Mouse (Mus musculus) myocyte (in vitro differentiated cells): ENCODE measurements around the gene Rnpepl1. TPM values are rescaled to one million over a fixed set of nuclear protein-coding genes. Genes with fewer than 3 reads are reported as not detected.

Experiments used
- H3K27me3 ChIP-seq: one replicate; pipeline ENCODE4 v1.6.1; 2011; ENCODE audit not compliant: control insufficient read depth, insufficient read depth, insufficient read length
- H3K36me3 ChIP-seq: one replicate; pipeline ENCODE4 v1.6.1; 2011; ENCODE audit not compliant: control insufficient read depth, insufficient read depth
- H3K4me2 ChIP-seq: one replicate; pipeline ENCODE4 v1.6.1; 2011; ENCODE audit warnings: low read depth, control low read depth
- H3K4me3 ChIP-seq: one replicate; pipeline ENCODE4 v1.5.1; 2011; ENCODE audit warnings: mild to moderate bottlenecking, control low read depth, moderate library complexity
- H3K79me2 ChIP-seq: one replicate; pipeline ENCODE4 v1.6.1; 2011; ENCODE audit not compliant: control insufficient read depth, insufficient read depth
- H3ac ChIP-seq: one replicate; pipeline ENCODE4 v1.6.1; 2011; ENCODE audit not compliant: control insufficient read depth, insufficient read length
- CEBPB ChIP-seq: IDR thresholded peaks from 2 replicates; pipeline ENCODE4 v1.6.1; 2011; ENCODE audit warnings: mild to moderate bottlenecking, moderate library complexity; ENCODE audit not compliant: poor library complexity, insufficient read depth, severe bottlenecking
- E2F4 ChIP-seq: IDR thresholded peaks from one replicate; pipeline ENCODE4 v1.6.1; 2011; ENCODE audit warnings: mild to moderate bottlenecking, control low read depth, moderate library complexity; ENCODE audit not compliant: insufficient read depth
- MAX ChIP-seq: IDR thresholded peaks from one replicate; pipeline ENCODE4 v1.6.1; 2011; ENCODE audit warnings: low read depth, mild to moderate bottlenecking, control low read depth
- MYOD1 ChIP-seq, 3 experiments: IDR thresholded peaks; one replicate each; pipeline ENCODE4 v1.6.1; 2011; ENCODE audit warnings: control low read depth in 2 of 3, low read depth in 2 of 3, mild to moderate bottlenecking in 2 of 3, moderate library complexity in 1 of 3; ENCODE audit not compliant: insufficient read length in 2 of 3, control insufficient read depth in 1 of 3
- MYOG ChIP-seq, 3 experiments: IDR thresholded peaks; one replicate each; pipeline ENCODE4 v1.6.1; 2011; ENCODE audit warnings: control low read depth in 2 of 3, low read depth in 2 of 3, mild to moderate bottlenecking in 2 of 3; ENCODE audit not compliant: insufficient read length in 2 of 3, control insufficient read depth in 1 of 3, insufficient read depth in 1 of 3
- POLR2A ChIP-seq: IDR thresholded peaks from one replicate; pipeline ENCODE4 v1.6.1; 2011; ENCODE audit warnings: low read depth, mild to moderate bottlenecking, control low read depth, moderate library complexity; ENCODE audit not compliant: insufficient read length
- POLR2AphosphoS2 ChIP-seq: IDR thresholded peaks from one replicate; pipeline ENCODE4 v1.6.1; 2011; ENCODE audit warnings: low read depth, control low read depth; ENCODE audit not compliant: insufficient read length
- REST ChIP-seq: IDR thresholded peaks from one replicate; pipeline ENCODE4 v1.6.1; 2011; ENCODE audit warnings: mild to moderate bottlenecking, control low read depth, moderate library complexity; ENCODE audit not compliant: insufficient read depth, insufficient read length
- SRF ChIP-seq: IDR thresholded peaks from one replicate; pipeline ENCODE4 v1.6.1; 2011; ENCODE audit warnings: low read depth; ENCODE audit not compliant: control insufficient read depth, insufficient read length
- TCF12 ChIP-seq: IDR thresholded peaks from one replicate; pipeline ENCODE4 v1.6.1; 2011; ENCODE audit warnings: mild to moderate bottlenecking, control low read depth; ENCODE audit not compliant: poor library complexity, insufficient read depth, severe bottlenecking
- TCF3 ChIP-seq: IDR thresholded peaks from one replicate; pipeline ENCODE4 v1.6.1; 2011; ENCODE audit warnings: low read depth, control low read depth; ENCODE audit not compliant: insufficient read length
- USF1 ChIP-seq: IDR thresholded peaks from one replicate; pipeline ENCODE4 v1.6.1; 2011; ENCODE audit warnings: low read depth, mild to moderate bottlenecking, control low read depth, moderate library complexity
- polyA plus RNA-seq: library from polyadenylated mRNA; unstranded; fragments of >200 nt; fragmentation: generic; extraction: Trizol; gene quantifications from one replicate; pipeline ENCODE4 v1.2.1, GENCODE M21; 2012; ENCODE audit warnings: missing spikeins

Rnpepl1 gene
- polyA plus RNA-seq, 1 experiment: 48.6 TPM

DNA sequence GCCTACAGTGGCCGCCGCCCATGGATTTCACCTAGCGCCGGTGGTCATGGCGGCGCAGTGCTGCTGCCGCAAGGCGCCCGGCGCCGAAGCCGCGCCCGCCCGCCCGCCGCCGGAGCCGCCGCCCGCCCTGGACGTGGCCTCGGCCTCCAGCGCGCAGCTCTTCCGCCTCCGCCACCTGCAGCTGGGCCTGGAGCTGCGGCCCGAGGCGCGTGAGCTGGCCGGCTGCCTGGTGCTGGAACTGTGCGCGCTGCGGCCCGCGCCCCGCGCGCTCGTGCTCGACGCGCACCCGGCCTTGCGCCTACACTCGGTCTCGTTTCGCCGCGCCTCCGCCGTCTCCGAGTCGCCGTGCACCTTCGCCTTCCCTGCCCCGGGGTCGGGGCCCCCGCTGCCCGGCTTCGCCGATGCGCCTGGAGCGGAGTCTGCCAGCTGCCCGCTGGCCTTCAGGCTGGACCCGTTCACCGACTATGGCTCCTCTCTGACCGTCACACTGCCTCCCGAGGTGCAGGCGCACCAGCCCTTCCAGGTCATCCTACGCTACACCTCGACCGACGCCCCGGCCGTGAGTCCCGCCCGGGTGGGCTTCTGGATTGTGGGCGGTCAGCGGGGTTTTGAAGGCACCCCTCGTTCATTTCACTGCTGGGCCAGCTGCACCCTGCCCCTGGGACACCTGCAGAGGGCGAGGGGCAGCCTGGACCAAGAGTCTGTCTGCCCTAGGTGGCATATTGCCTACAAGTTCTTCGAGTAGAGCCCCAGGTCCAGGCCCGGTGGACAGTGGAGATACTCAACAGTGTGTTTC, 540 bp downstream of the Rnpepl1 start:
- Histone ChIP-seq H3K27me3 (no peaks in the 10 kb centered on the region), H3K4me2 (peak overlapping the region; percentile 76)
- TF ChIP-seq CEBPB (no peak), E2F4 (no peak), MAX (no peak), MYOD1 (IDR thresholded peaks at IDR 0.05; ENCODE audit: control insufficient read depth in 1 of 3, insufficient read length in 2 of 3, low read depth in 2 of 3) (peak in 1 of 3 experiments; percentile 25), POLR2A (peak; percentile 65), MYOG (IDR thresholded peaks at IDR 0.05; ENCODE audit: control insufficient read depth in 1 of 3, insufficient read depth in 1 of 3, insufficient read length in 2 of 3, low read depth in 2 of 3) (peak in 2 of 3 experiments; percentile 15 to 49)

DNA sequence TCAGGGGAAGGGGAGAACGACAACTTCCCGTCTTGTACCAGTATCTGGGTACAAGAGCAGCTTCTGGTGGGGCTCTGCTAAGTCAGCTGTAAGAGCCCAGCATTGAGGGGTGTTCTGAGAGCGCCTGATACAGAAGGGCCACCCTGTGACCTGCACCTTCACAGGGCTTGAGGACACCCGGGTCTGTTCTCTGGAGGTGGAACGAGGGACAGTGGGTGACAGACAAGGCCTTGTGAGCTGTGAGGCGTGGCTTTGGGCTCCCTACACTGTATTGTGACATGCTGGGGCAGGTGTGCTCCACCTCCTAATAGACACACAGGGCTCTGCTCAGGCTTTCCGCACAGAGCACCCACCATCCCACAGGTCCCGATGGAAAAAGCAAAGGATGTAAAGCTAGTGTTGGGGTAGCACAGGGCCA, 1.1 kb downstream of the Rnpepl1 start:
- H3K4me3 ChIP-seq: peak overlapping the region; percentile 27
- H3K4me2 ChIP-seq: peak overlapping the region; percentile 76
- TF ChIP-seq MYOD1 (IDR thresholded peaks at IDR 0.05; ENCODE audit: control insufficient read depth in 1 of 3, insufficient read length in 2 of 3, low read depth in 2 of 3) (peak in 2 of 3 experiments; percentile 67 to 82), SRF (no peak)
- peaks cover 10% of the 10 kb centered on the region for H3K79me2 ChIP-seq
- peaks cover 11% of the 10 kb centered on the region for H3K36me3 ChIP-seq
- peak overlapping the region; percentile 79 for H3ac ChIP-seq
- H3K27me3 ChIP-seq: no peaks in the 10 kb centered on the region

More for the DNA sequence above, 540 bp downstream of the Rnpepl1 start:
- Histone ChIP-seq H3K79me2 (peaks cover 10% of the 10 kb centered on the region), H3ac (peak overlapping the region; percentile 79), H3K36me3 (peaks cover 6% of the 10 kb centered on the region), H3K4me3 (peak overlapping the region; percentile 27)

DNA sequence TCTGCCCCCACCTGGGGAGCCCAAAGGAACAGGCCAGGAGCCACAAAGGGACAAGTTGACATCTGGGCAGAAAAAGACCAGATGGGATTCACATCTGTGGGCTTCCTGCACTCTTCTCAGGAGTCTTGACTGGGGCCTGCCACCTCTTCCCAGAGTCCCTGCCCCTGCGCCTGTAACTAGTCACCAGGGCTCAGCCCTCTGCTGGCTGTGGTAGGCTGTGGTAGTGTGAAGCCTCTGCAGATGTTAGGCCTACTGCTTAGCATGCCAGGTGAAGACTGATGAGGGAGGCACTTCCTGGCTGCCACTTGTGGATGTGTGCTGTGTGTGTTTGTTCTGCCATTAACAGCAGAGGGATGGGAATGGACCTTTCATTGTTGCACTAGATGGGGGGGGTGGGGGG, 1.7 kb downstream of the Rnpepl1 start:
- Histone ChIP-seq H3K4me3 (peak overlapping the region; percentile 27), H3K36me3 (peaks cover 11% of the 10 kb centered on the region), H3K4me2 (peak overlapping the region; percentile 76), H3ac (no peak overlapping the region), H3K79me2 (peaks cover 10% of the 10 kb centered on the region), H3K27me3 (no peaks in the 10 kb centered on the region)
- TF ChIP-seq TCF12: no peak
- TF ChIP-seq CEBPB: no peak
- TF ChIP-seq USF1: no peak
- TF ChIP-seq SRF: no peak
- TF ChIP-seq REST: no peak
- TF ChIP-seq POLR2AphosphoS2: no peak
- no peak for TF ChIP-seq MYOD1 (IDR thresholded peaks at IDR 0.05; ENCODE audit: control insufficient read depth in 1 of 3, insufficient read length in 2 of 3, low read depth in 2 of 3)
- no peak for TF ChIP-seq TCF3
- no peak for TF ChIP-seq POLR2A
- no peak for TF ChIP-seq MYOG (IDR thresholded peaks at IDR 0.05; ENCODE audit: control insufficient read depth in 1 of 3, insufficient read depth in 1 of 3, insufficient read length in 2 of 3, low read depth in 2 of 3)
- TF ChIP-seq E2F4: no peak
- TF ChIP-seq MAX: no peak

DNA sequence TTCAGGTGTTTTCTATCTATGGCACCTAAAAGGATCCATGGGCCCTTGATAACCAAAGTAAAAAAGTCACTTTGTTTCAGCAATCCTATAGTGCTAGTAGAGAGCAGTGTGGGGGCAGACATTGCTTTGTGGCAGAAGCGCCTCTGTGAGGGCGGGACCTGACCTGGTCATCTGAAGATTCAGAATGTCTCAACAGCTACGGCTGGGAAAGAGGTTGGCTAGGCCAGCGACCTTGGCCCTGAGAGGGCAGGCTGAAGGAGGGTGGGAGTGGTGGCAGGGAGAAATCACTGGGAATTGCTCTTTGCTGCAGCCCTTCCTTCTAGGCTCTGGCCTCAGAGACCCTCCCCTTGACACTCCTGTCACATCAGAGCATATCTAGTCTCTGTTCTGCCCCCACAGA, 3.7 kb downstream of the Rnpepl1 start:
- peaks cover 11% of the 10 kb centered on the region for H3K36me3 ChIP-seq
- no peak for TF ChIP-seq MAX
- TF ChIP-seq MYOD1 (IDR thresholded peaks at IDR 0.05; ENCODE audit: control insufficient read depth in 1 of 3, insufficient read length in 2 of 3, low read depth in 2 of 3): no peak
- TF ChIP-seq USF1: no peak
- TF ChIP-seq E2F4: no peak
- no peak for TF ChIP-seq SRF
- no peak for TF ChIP-seq TCF12
- no peak for TF ChIP-seq TCF3
- no peak for TF ChIP-seq REST
- TF ChIP-seq MYOG (IDR thresholded peaks at IDR 0.05; ENCODE audit: control insufficient read depth in 1 of 3, insufficient read depth in 1 of 3, insufficient read length in 2 of 3, low read depth in 2 of 3): no peak
- TF ChIP-seq POLR2AphosphoS2: no peak
- no peak for TF ChIP-seq CEBPB
- TF ChIP-seq POLR2A: no peak

DNA sequence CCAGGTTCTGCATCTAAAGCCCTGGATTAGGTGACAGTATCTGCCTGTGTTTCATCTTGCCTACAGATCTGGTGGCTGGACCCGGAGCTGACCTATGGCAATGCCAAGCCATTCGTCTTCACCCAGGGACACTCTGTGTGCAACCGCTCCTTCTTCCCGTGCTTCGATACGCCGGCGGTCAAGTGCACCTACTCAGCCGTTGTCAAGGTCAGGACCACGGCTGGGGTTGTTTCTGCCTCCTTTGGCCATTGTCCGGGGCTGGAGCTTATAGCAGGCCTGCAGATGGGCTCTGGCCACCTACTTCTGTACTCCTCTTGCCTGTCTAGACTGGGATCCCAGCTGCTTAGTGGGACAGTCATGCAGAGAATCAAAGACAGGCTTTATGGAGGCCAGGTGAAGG, 4.4 kb downstream of the Rnpepl1 start:
- H3K79me2 ChIP-seq: peaks cover 1% of the 10 kb centered on the region
- H3K27me3 ChIP-seq: no peaks in the 10 kb centered on the region
- H3K4me3 ChIP-seq: no peak overlapping the region
- no peak for TF ChIP-seq E2F4
- TF ChIP-seq MYOD1 (IDR thresholded peaks at IDR 0.05; ENCODE audit: control insufficient read depth in 1 of 3, insufficient read length in 2 of 3, low read depth in 2 of 3): no peak
- no peak for TF ChIP-seq REST
- no peak for TF ChIP-seq TCF12
- TF ChIP-seq CEBPB: no peak
- TF ChIP-seq POLR2AphosphoS2: no peak
- TF ChIP-seq MYOG (IDR thresholded peaks at IDR 0.05; ENCODE audit: control insufficient read depth in 1 of 3, insufficient read depth in 1 of 3, insufficient read length in 2 of 3, low read depth in 2 of 3): no peak
- no peak for TF ChIP-seq USF1
- TF ChIP-seq POLR2A: no peak
- no peak overlapping the region for H3ac ChIP-seq
- no peak overlapping the region for H3K4me2 ChIP-seq
- peaks cover 11% of the 10 kb centered on the region for H3K36me3 ChIP-seq

More for the DNA sequence above, 3.7 kb downstream of the Rnpepl1 start:
- Histone ChIP-seq H3K27me3 (no peaks in the 10 kb centered on the region), H3K4me2 (no peak overlapping the region), H3K4me3 (no peak overlapping the region), H3K79me2 (peaks cover 9% of the 10 kb centered on the region), H3ac (no peak overlapping the region)
